Mouse (Mus musculus): Measurements from ENCODE around the gene Prkcz. TPM values are rescaled to one million over a fixed set of nuclear protein-coding genes. Genes with fewer than 3 reads are reported as not detected.
"Not testable (repeated sequence)": the region's sequence is repeated elsewhere in the genome, so short reads cannot be mapped to it uniquely, and the experiment has no call there.

Prkcz gene
- total RNA-seq, 2 experiments from 2014 or later, result 221 to 226 TPM

DNA sequence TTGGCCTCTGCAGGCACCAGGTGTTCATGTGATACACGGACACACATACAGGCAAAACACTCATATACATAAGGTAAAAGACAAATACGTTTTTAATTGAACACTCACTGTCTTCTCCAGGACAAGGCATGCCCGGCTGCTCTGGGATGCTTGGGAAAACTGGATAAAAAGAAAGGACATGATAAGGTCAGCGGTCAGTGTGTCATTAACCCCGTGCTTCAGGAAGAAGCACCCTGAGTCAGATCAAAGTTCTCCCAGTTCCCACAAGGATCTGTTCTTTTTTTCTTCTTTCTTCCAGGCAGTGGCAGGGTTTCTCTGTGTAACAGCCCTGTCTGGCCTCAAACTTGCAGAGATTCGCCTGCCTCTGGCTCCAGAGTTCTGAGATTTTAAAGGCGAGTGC, 6.6 kb downstream of the Prkcz start:
- no peak overlapping the region for H3K27ac ChIP-seq
- no peak for DNase-seq (ENCODE audit: extremely low spot score in 1 of 2, low spot score in 2 of 2)
- TF ChIP-seq CTCF (IDR thresholded peaks at IDR 0.05), result no peak
- intact Hi-C loops (cut with DNase I), result no loop called here
- no peak overlapping the region for H3K4me3 ChIP-seq

DNA sequence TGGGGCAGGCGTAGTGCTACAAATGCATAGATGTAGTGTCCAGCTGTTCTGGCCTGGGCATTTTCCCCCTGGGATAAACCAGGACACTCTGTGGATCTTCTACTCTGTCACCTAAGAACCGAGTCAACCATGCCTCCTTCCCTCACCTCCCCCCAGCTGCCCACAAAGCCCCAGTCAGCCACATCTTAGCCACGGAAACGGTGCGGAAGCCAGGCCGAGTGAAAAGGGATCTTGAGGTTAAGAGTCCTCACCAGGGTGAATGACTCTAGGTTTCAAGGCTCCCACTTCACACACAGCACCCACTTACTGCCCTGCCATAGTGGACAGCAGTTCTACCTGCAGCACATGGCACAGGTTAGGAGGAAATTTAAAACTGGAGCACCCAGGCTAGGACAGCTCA, 7.1 kb downstream of the Prkcz start:
- TF ChIP-seq CTCF (IDR thresholded peaks at IDR 0.05), result no peak
- no peak for DNase-seq (ENCODE audit: extremely low spot score in 1 of 2, low spot score in 2 of 2)
- Histone ChIP-seq H3K4me3 (no peak overlapping the region), H3K27ac (no peak overlapping the region)
- intact Hi-C loops (cut with DNase I), result no loop called here

GRCm38 (mm10) chr4:155352581-155352980, 8.6 kb downstream of the Prkcz start:
- no peak for DNase-seq (ENCODE audit: extremely low spot score in 1 of 2, low spot score in 2 of 2)
- H3K4me3 ChIP-seq, result no peak overlapping the region
- TF ChIP-seq CTCF (IDR thresholded peaks at IDR 0.05), result no peak
- intact Hi-C loops (cut with DNase I), result no loop called here
- no peak overlapping the region for H3K27ac ChIP-seq

- Histone ChIP-seq H3K27ac (peak overlapping the region; percentile 97), H3K4me3 (no peak overlapping the region; the same call in 1 of the 2 replicates)
- intact Hi-C loops (cut with DNase I), result no loop called here
- DNase-seq (ENCODE audit: extremely low spot score in 1 of 2, low spot score in 2 of 2), result no peak
- TF ChIP-seq CTCF (IDR thresholded peaks at IDR 0.05), result no peak
These were observed 14.8 kb downstream of the Prkcz start for GRCm38 (mm10) chr4:155346350-155346749.

GRCm38 (mm10) chr4:155345608-155345953, 15.6 kb downstream of the Prkcz start:
- Histone ChIP-seq H3K4me3 (peak overlapping the region; percentile 82), H3K27ac (peak overlapping the region; percentile 97)
- no peak for TF ChIP-seq CTCF (IDR thresholded peaks at IDR 0.05)
- intact Hi-C loops (cut with DNase I), result no loop called here
- DNase-seq (ENCODE audit: extremely low spot score in 1 of 2, low spot score in 2 of 2), result peak; percentile 85 to 88

DNA sequence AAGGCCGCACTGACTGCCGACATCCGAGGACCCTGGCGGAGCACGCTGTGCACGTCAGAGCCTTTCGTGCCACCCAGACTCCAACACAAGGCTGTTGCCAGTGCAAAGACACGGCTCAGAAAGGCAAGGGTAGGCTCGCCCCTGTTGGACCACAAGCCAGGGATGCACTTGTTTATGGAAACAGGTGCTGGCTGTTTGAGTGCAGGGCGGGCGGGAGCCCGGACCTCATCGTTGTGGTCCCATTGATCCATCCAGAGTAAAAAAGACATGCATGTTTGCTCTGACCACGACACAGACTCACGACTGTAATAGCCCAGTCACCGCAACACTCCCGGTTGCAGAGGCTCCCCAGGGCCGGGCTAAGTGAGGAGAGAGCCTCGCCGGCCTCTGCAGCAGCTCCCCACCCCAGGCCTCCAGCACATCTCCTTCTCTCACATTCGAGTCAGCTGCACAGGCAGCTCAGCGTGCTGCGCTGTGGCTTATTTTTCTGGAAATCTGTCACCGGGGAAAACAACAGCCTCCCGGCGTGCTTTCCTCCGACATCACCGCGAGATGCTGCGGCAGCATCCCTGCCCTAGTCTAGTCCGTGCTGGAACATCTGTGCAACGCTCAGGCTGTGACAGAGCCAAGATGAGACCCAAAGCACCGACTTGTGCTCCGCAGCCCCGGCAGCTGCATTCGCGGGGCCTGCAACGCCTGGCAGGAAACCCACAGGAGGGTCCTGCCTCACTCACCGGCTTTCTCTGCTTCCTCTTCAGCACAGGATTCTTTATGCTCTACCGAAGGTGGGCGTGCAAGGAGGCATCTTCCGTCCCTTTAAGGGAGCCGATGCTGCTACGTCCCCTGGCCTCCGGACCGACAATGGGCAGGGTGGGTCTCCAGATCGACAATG, 16.2 kb downstream of the Prkcz start:
- peak overlapping the region; percentile 82 for H3K4me3 ChIP-seq
- TF ChIP-seq CTCF (IDR thresholded peaks at IDR 0.05), result no peak
- peak; percentile 44 to 48 for DNase-seq (ENCODE audit: extremely low spot score in 1 of 2, low spot score in 2 of 2)
- intact Hi-C loops (cut with DNase I), result no loop called here
- H3K27ac ChIP-seq, result peak overlapping the region; percentile 97

GRCm38 (mm10) chr4:155344299-155344600, 16.9 kb downstream of the Prkcz start:
- TF ChIP-seq CTCF (IDR thresholded peaks at IDR 0.05), result peak; percentile 1; the same call in 1 of the 2 replicates
- no peak for DNase-seq (ENCODE audit: extremely low spot score in 1 of 2, low spot score in 2 of 2)
- H3K27ac ChIP-seq, result peak overlapping the region; percentile 97
- peak overlapping the region; percentile 82 for H3K4me3 ChIP-seq
- intact Hi-C loops (cut with DNase I), result no loop called here

GRCm38 (mm10) chr4:155343415-155344298, 17.5 kb downstream of the Prkcz start:
- TF ChIP-seq CTCF (IDR thresholded peaks at IDR 0.05), result no peak
- peak in 1 of 2 experiments; percentile 27 for DNase-seq (ENCODE audit: extremely low spot score in 1 of 2, low spot score in 2 of 2)
- intact Hi-C loops (cut with DNase I), result no loop called here
- H3K4me3 ChIP-seq, result peak overlapping the region; percentile 82
- H3K27ac ChIP-seq, result peak overlapping the region; percentile 97

DNA sequence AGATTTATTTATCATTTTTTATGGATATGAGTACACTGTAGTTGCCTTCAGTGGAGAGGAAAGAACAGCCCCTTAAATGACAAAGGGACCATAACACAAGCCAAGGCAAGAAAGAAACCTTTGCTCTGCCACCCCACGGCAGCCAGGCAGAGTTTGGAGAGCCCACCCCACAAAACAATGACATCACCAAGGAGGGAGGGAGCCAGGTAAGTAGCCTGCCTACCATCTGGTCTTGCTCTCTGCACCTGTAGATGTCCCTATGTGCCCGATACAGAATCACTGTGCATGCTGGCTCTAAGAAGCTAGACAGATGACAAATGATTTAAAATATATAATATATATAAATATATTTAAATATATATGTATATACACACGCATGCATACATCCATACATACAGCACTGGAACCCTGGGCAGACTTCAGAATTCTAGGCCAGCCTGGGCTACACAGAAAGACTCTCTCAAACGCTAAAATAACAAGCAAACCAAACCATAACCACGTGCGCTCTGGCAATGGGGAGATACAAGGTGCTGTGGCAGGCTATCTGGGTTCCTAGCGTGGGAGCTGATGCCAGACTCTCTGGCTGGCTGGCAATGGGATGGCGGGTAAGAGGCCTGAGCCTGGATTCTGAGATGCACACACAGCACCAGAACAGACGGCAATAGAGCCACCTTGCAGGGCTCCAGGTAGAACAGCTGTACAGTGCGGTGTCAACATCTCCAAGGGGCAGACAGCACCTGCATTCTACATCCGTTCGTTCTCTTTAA, 24.7 kb downstream of the Prkcz start:
- no peak for TF ChIP-seq CTCF (IDR thresholded peaks at IDR 0.05)

DNA sequence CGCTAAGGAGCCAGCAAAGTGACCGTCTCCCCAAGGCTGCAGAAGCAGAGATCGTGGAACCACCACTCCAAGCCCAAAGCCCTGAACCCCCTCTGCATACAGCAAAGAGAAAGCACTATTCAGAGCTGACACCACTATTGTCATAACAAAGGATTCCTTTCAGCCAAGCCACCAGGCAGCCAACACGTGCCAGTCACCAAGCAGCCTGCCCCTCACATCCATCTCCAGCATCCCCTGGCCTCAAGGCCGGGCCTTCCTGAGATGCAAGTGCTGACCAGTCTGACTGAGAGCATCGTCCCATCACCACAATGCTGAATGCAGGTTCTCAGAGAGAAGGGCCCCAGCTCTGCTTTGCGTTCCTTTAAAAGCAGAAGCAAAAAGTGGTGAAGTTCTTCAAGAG, 28.9 kb downstream of the Prkcz start:
- no peak for DNase-seq (ENCODE audit: extremely low spot score in 1 of 2, low spot score in 2 of 2)
- Histone ChIP-seq H3K27ac (peak overlapping the region; percentile 32), H3K4me3 (no peak overlapping the region)
- intact Hi-C loops (cut with DNase I), result no loop called here
- TF ChIP-seq CTCF (IDR thresholded peaks at IDR 0.05), result no peak

More for the DNA sequence above, 24.7 kb downstream of the Prkcz start:
- DNase-seq (ENCODE audit: extremely low spot score in 1 of 2, low spot score in 2 of 2), result no peak
- peak overlapping the region; percentile 40; the same call in 1 of the 2 replicates for H3K27ac ChIP-seq
- intact Hi-C loops (cut with DNase I), result no loop called here
- no peak overlapping the region for H3K4me3 ChIP-seq

- H3K27ac ChIP-seq; H3K4me3 ChIP-seq; DNase-seq (ENCODE audit: extremely low spot score in 1 of 2, low spot score in 2 of 2); intact Hi-C loops (cut with DNase I): not testable (repeated sequence)
These were observed 32.8 kb downstream of the Prkcz start for GRCm38 (mm10) chr4:155328385-155328784.
